Mouse (Mus musculus): ENCODE measurements around the gene Nt5c. TPM values are rescaled to one million over a fixed set of nuclear protein-coding genes. Genes with fewer than 3 reads are reported as not detected.
"Not testable (repeated sequence)": the region's sequence is repeated elsewhere in the genome, so short reads cannot be mapped to it uniquely, and the experiment has no call there.

The Nt5c gene
- polyA plus RNA-seq, 1 experiment: 144 TPM

GRCm38 (mm10) chr11:115475025-115475757, 16.5 kb downstream of the Nt5c start, which contains the start of gene Armc7:
Gene Armc7 (plus strand): TSS chr11:115475667.
- 1% methylated on average over 26 of the region's 26 CpGs for WGBS
- DNase-seq (ENCODE audit: low read depth, low spot score): peak; percentile 94

- DNase-seq (ENCODE audit: low read depth, low spot score): peak; percentile 96
- 10% methylated on average over 15 of the region's 15 CpGs for WGBS
Observed at GRCm38 (mm10) chr11:115473626-115474275, 17.9 kb downstream of the Nt5c start.

DNA sequence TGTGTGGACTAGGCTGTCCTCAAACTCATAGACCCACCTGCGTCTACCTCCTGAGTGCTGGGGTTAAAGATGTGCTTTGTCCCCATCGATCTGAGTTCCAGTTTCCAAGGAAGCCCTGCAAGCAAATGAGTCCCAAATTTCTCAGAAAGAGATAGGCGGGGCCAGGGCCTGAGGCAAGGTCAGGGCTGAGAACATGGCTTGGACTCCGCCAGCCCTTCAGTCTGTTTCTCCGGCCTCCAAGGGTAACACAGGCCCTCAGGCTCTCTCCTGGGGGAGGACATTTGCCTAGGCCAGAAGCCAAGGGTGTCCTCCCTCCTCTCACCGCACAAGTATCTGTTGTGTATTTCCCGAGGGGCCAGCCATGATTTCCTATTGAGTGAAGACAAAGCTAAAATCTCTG, 19.5 kb downstream of the Nt5c start:
- DNase-seq (ENCODE audit: low read depth, low spot score): no peak
- WGBS: 80% methylated on average over 7 of the region's 7 CpGs

- WGBS: 83% methylated on average over 4 of the region's 4 CpGs
- DNase-seq (ENCODE audit: low read depth, low spot score): no peak
Observed at GRCm38 (mm10) chr11:115467217-115467618, 24.4 kb downstream of the Nt5c start.

GRCm38 (mm10) chr11:115464851-115465250, 26.8 kb downstream of the Nt5c start:
- DNase-seq (ENCODE audit: low read depth, low spot score): no peak
- WGBS: 87% methylated on average over 8 of the region's 8 CpGs

DNA sequence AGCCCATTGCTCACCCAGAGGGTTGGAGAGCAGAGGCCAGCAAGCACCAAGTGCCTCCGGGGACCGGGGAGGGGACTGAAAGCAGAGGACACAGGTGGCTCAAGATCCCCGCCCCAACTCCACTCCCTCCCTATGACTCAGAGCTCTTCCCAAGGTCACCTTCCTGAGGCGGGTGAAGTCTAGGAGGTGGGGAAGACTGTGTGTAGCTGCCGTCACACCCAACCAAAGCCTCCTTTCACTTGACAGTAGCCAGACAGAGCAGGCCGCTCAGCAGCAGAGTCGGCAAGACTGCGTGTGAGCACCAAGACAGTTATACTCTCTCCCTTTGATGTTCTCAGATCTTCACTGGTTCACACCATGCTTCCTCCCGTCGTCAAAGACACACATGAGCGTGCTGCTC, 28.3 kb downstream of the Nt5c start:
- 22% methylated on average over 11 of the region's 11 CpGs for WGBS

GRCm38 (mm10) chr11:115462243-115462891, 29.3 kb downstream of the Nt5c start, which contains the start of gene Slc16a5:
Gene Slc16a5 (plus strand): TSS chr11:115462474.
- DNase-seq (ENCODE audit: low read depth, low spot score): no peak
- 29% methylated on average over 16 of the region's 16 CpGs for WGBS

More for the DNA sequence above, 28.3 kb downstream of the Nt5c start:
- peak; percentile 87 for DNase-seq (ENCODE audit: low read depth, low spot score)

GRCm38 (mm10) chr11:115461846-115462242, 29.8 kb downstream of the Nt5c start:
- WGBS: 27% methylated on average over 5 of the region's 5 CpGs
- no peak for DNase-seq (ENCODE audit: low read depth, low spot score)

GRCm38 (mm10) chr11:115460976-115461375, 30.7 kb downstream of the Nt5c start:
- DNase-seq (ENCODE audit: low read depth, low spot score): no peak
- WGBS: 58% methylated on average over 8 of the region's 8 CpGs

DNA sequence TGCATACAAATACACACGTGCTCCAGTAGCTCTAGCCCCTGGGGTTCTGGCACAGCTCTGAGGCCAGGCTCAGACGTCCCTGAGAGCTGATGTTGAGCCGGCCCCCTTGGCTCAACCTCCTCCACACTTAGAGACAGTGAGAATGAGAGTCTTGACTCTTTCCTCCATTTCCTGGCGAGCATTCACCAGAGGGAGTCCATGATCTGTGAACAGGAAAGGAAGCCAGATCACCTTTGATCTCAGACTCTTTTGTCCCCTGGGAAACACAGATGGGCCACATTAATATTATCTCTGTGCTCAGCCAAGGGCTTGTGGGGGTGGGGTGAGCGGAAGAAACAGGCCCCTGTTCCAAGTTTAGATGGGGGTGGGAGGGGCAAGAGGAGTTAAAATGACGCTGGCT, 34.3 kb downstream of the Nt5c start:
- 38% methylated on average over 6 of the region's 6 CpGs for WGBS
- no peak for DNase-seq (ENCODE audit: low read depth, low spot score)

DNA sequence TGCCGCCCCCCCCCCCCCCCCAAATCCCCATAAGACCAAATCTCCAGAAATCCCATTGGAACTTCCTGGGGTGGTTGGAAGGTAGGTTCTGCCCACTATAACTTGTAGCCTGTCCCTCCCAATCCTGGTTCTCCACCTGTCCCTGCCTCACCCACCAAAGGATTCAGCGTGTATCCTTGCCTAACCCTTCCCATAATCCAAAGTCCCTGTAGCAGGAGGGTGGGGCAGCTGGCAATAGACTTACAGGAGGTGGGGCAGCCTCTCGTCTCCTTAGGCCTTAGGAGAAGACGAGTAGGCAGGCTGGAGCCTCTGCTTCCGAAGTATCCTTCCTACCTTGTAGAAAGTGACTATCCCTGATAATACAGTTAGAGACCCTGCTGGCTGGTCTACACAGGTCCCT, 35.5 kb downstream of the Nt5c start:
- 49% methylated on average over 5 of the region's 5 CpGs for WGBS

DNA sequence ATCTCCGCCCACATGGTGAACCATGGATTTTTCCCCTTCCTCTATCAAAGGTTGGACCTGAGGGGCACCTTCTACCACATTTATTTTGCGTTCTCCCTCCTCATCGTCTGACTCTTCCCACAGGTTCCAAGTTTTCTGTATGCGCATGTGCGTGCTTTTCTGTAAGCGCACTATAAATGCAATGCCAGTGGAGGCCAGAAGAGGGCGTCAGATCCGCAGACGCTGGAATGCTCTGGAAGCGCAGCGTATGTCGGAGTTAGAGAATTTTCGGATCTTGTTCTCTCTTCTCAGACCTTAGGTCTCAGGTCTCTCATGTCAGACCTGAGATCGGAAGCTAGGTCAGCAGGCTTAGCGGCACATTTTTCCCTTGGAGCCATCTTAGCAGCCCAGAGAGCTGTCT, 36.0 kb downstream of the Nt5c start:
- no peak for DNase-seq (ENCODE audit: low read depth, low spot score)
- WGBS: 88% methylated on average over 15 of the region's 15 CpGs

More for the DNA sequence above, 35.5 kb downstream of the Nt5c start:
- peak; percentile 82 for DNase-seq (ENCODE audit: low read depth, low spot score)

DNA sequence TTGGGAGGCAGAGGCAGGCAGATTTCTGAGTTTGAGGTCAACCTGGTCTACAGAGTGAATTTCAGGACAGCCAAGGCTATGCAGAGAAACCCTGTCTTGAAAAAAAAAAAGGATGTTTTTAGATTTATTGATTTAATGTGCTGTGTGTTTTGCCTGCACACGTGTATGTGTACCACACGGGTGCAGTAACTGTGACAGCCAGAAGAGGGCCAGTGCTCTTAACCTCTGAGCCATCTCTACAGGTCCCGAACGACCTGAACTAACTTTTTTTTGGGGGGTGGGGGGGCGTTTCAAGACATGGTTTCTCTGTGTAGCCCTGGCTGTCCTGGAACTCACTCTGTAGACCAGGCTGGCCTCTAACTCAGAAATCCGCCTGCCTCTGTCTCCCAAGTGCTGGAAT, 36.8 kb downstream of the Nt5c start:
- WGBS: 93% methylated on average over 6 of the region's 6 CpGs
- DNase-seq (ENCODE audit: low read depth, low spot score): not testable (repeated sequence)

- WGBS: 58% methylated on average over 4 of the region's 4 CpGs
- no peak for DNase-seq (ENCODE audit: low read depth, low spot score)
Observed at GRCm38 (mm10) chr11:115453306-115453705, 38.4 kb downstream of the Nt5c start.

DNA sequence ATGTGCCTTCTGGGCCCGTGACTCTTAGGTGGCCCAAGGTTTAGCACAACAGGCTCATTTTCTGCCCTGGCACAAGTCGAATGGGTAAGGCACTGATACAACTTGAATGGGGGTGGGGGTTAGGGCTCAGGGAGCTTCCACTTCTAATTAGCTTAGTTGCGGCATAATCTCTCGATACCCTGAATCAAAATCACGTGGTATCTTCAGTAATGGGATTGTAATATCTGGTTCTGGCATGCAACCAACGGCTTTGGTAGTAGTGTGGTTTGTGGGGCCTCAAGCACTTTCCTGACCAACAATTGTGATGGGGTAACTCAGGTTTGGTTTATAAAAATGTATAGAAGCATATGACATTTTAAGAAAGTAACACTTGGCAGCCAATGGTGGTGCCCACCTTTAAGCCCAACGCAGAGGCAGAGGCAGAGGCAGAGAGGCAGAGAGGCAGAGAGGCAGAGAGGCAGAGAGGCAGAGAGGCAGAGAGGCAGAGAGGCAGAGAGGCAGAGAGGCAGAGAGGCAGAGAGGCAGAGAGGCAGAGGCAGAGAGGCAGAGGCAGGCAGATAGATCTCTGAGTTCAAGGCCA, 39.3 kb downstream of the Nt5c start:
- DNase-seq (ENCODE audit: low read depth, low spot score): no peak
- whole genome bisulfite sequencing: 40% methylated on average over 7 of the region's 7 CpGs

DNA sequence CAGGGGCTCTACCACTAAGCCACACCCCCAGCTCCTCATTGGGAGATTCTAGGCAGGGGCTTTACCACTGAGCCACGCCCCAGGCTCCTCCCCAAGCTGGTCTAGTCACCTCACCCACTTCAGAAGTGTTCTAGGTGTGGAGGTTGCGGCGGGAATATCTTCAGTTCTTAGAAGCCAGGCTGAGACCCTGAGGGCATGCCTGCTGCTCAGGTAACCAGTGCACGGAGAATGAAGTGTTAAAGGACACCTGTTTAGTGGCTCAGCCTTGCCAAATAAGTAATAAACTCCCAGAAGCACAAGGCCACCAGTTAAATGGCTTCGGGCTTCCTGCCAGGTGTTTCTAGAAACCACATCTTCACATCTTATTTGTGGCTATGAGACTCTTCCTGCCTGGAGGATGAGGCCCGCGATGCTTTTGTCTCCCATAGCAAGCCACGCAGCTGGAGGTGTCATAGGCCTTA, 39.9 kb downstream of the Nt5c start:
- no peak for DNase-seq (ENCODE audit: low read depth, low spot score)

DNA sequence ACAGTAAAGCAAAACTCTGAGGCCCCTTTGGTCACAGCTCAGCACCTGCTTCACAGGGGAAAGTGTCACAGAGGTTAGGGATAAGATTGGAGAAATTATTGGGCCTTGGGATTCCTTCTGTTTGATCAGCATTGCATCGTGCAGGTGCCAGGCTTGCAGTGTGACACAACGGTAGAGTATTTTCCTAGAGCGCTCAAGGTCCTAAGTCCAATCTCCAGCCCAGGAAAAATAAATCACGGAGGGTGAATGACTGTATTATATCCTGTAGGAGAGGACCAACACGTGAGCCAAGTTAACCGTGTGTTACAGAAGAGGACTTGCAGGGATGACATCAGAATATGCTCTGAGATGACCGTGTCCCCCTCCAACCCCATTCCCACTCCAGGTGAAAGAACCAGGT, 41.5 kb downstream of the Nt5c start:
- 45% methylated on average over 7 of the region's 7 CpGs for WGBS
- peak; percentile 84 for DNase-seq (ENCODE audit: low read depth, low spot score)

More for the DNA sequence above, 39.9 kb downstream of the Nt5c start:
- 21% methylated on average over 8 of the region's 8 CpGs for WGBS

- DNase-seq (ENCODE audit: low read depth, low spot score): no peak
- WGBS: 38% methylated on average over 7 of the region's 7 CpGs
Observed at GRCm38 (mm10) chr11:115448998-115449397, 42.7 kb downstream of the Nt5c start.

DNA sequence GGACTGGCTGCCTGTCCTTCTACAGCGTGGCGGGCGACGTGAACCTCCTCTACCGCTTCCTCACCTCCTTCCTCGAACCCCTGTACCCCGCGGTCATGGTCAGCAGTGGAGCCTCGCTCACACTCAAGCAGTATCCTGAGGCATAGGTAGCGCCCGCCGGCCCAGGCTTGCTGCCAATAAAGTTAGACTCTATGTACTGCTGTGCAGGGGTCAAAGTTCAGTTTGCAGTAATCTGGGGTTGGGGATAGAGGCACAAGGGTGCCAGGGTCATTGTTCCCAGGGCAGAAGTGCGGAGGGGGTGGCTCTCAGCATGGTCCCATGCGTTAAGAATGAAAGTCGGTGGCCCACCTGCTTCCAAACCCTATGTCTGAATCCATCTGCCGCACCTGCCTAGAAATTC, 43.6 kb downstream of the Nt5c start:
- WGBS: 44% methylated on average over 16 of the region's 16 CpGs
- no peak for DNase-seq (ENCODE audit: low read depth, low spot score)

GRCm38 (mm10) chr11:115447321-115447885, 44.3 kb downstream of the Nt5c start:
- WGBS: 53% methylated on average over 11 of the region's 11 CpGs
- DNase-seq (ENCODE audit: low read depth, low spot score): no peak
